Comparison of ENCODE assay signal across 24 mouse cellular contexts in the genomic region with DNA sequence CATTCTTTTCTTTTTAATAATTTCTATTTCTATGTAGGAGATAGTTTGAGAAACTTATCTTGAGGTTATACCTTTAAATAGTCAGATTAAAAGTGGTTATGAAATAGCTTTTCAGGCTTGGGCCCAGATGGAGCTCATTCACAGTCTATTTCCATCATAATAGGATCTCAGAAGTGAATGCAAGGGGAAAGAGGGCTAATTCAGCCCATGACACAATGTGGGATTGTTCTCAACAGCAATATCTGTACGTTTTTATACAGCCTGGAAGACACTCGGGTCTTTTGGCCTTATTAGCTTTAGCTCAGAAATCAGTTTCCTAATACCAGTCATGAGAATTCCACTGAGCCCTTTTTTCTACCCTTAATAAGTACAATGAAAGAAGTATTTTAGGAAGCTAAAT.
DNase-seq lines count a peak whose midpoint lies in the region; ATAC-seq lines count a peak whose summit lies in the region.
"Had no signal": no experiment of that assay in that cellular context is flagged by ENCODE, and none has a peak within 500 bp of the region (broad histone marks: within the 10 kb centered on the region; RNA-seq: fewer than 3 reads in every experiment).

No protein-coding gene starts in this region.

- DNase-seq in embryonic facial prominence, embryonic 14.5 days (ENCODE audit: low spot score), result peak; percentile 5
- DNase-seq in embryonic facial prominence, embryonic 10.5 days (ENCODE audit: low spot score), result no peak
- DNase-seq in midbrain, embryonic 10.5 days (ENCODE audit: low spot score), result no peak
- DNase-seq in midbrain, embryonic 11.5 days (ENCODE audit: low spot score, missing footprints), result peak; percentile 83
- no peak for DNase-seq in spleen, postnatal 4 days (ENCODE audit: low spot score in 2 of 2)
- no peak for DNase-seq in ovary, adult 18-20 months (ENCODE audit: low spot score)
- DNase-seq: cerebellum, adult 11-12 months; cerebellum, postnatal 10 days; gastrocnemius, postnatal 14 days; heart, adult 18-20 months; heart, postnatal 14 days; kidney, adult 18-20 months; kidney, postnatal 4 days; lung, adult 18-20 months; lung, postnatal 14 days; retina, postnatal 1 day; right cerebral cortex, postnatal 25 days; thymus, postnatal 25 days had no signal

- no peak overlapping the region for H3K4me3 ChIP-seq in embryonic facial prominence, embryonic 14.5 days (ENCODE audit: low read depth, low read length)
- no peak overlapping the region for H3K4me3 ChIP-seq in embryonic facial prominence, embryonic 10.5 days
- H3K4me3 ChIP-seq in midbrain, embryonic 10.5 days, result no peak overlapping the region
- no peak overlapping the region for H3K4me3 ChIP-seq in midbrain, embryonic 16.5 days (ENCODE audit: low read depth, low read length)
- H3K4me3 ChIP-seq in midbrain, embryonic 11.5 days (ENCODE audit: low read depth, low read length), result no peak overlapping the region
- H3K4me3 ChIP-seq in intestine, embryonic 15.5 days (replicated peaks), result no peak overlapping the region
- H3K4me3 ChIP-seq: heart, embryonic 13.5 days; limb, embryonic 13.5 days; liver, embryonic 12.5 days; neural tube, embryonic 12.5 days had no signal

- no peak overlapping the region for H3K27ac ChIP-seq in embryonic facial prominence, embryonic 14.5 days (replicated peaks; ENCODE audit: low read depth, low read length)
- no peak overlapping the region for H3K27ac ChIP-seq in embryonic facial prominence, embryonic 10.5 days (replicated peaks)
- peak overlapping the region; percentile 76 for H3K27ac ChIP-seq in midbrain, embryonic 10.5 days (replicated peaks)
- H3K27ac ChIP-seq in midbrain, embryonic 16.5 days (ENCODE audit: low read length), result no peak overlapping the region
- peak overlapping the region; percentile 27; the same call in 1 of the 2 replicates for H3K27ac ChIP-seq in midbrain, embryonic 11.5 days (ENCODE audit: low read depth, low read length)
- H3K27ac ChIP-seq in intestine, embryonic 15.5 days, result no peak overlapping the region
- H3K27ac ChIP-seq: heart, embryonic 13.5 days; limb, embryonic 13.5 days; liver, embryonic 12.5 days; neural tube, embryonic 12.5 days had no signal

- WGBS in embryonic facial prominence, embryonic 14.5 days, result 41% methylated on average over 2 of the region's 2 CpGs
- WGBS in embryonic facial prominence, embryonic 10.5 days, result 32% methylated on average over 2 of the region's 2 CpGs
- 25% methylated on average over 2 of the region's 2 CpGs for WGBS in midbrain, embryonic 10.5 days
- 8% methylated on average over 2 of the region's 2 CpGs for WGBS in midbrain, embryonic 16.5 days
- 26% methylated on average over 2 of the region's 2 CpGs for WGBS in midbrain, embryonic 11.5 days
- WGBS in intestine, embryonic 15.5 days, result 67% methylated on average over 2 of the region's 2 CpGs

- no peaks in the 10 kb centered on the region for H3K36me3 ChIP-seq in embryonic facial prominence, embryonic 14.5 days (ENCODE audit: control insufficient read depth, insufficient read depth, low read length)
- no peaks in the 10 kb centered on the region for H3K36me3 ChIP-seq in embryonic facial prominence, embryonic 10.5 days (replicated peaks)
- no peaks in the 10 kb centered on the region for H3K36me3 ChIP-seq in midbrain, embryonic 10.5 days
- H3K36me3 ChIP-seq in midbrain, embryonic 16.5 days (ENCODE audit: control insufficient read depth, insufficient read depth, low read length), result no peaks in the 10 kb centered on the region
- H3K36me3 ChIP-seq in midbrain, embryonic 11.5 days (ENCODE audit: control insufficient read depth, insufficient read depth, low read length), result no peaks in the 10 kb centered on the region
- H3K36me3 ChIP-seq in intestine, embryonic 15.5 days, result no peaks in the 10 kb centered on the region
- H3K36me3 ChIP-seq: heart, embryonic 13.5 days; limb, embryonic 13.5 days; liver, embryonic 12.5 days; neural tube, embryonic 12.5 days had no signal

- H3K9me3 ChIP-seq in embryonic facial prominence, embryonic 14.5 days (ENCODE audit: control insufficient read depth, low read length), result no peaks in the 10 kb centered on the region
- no peaks in the 10 kb centered on the region for H3K9me3 ChIP-seq in embryonic facial prominence, embryonic 10.5 days
- H3K9me3 ChIP-seq in midbrain, embryonic 10.5 days (replicated peaks), result no peaks in the 10 kb centered on the region
- no peaks in the 10 kb centered on the region for H3K9me3 ChIP-seq in midbrain, embryonic 16.5 days (replicated peaks; ENCODE audit: control insufficient read depth, low read length, poor library complexity, severe bottlenecking)
- H3K9me3 ChIP-seq in midbrain, embryonic 11.5 days (ENCODE audit: control insufficient read depth, low read length), result no peaks in the 10 kb centered on the region
- H3K9me3 ChIP-seq in intestine, embryonic 15.5 days, result no peaks in the 10 kb centered on the region
- H3K9me3 ChIP-seq: heart, embryonic 13.5 days; limb, embryonic 13.5 days; liver, embryonic 12.5 days; neural tube, embryonic 12.5 days had no signal

- no peak for ATAC-seq in embryonic facial prominence, embryonic 14.5 days (ENCODE audit: low read depth)
- ATAC-seq in midbrain, embryonic 16.5 days, result no peak
- peak; percentile 88 for ATAC-seq in midbrain, embryonic 11.5 days (ENCODE audit: low FRiP score)
- no peak for ATAC-seq in intestine, embryonic 15.5 days
- ATAC-seq: liver, embryonic 12.5 days had no signal

- no peaks in the 10 kb centered on the region for H3K4me1 ChIP-seq in embryonic facial prominence, embryonic 14.5 days (ENCODE audit: control insufficient read depth, insufficient read depth, low read length)
- no peaks in the 10 kb centered on the region for H3K4me1 ChIP-seq in embryonic facial prominence, embryonic 10.5 days
- H3K4me1 ChIP-seq in midbrain, embryonic 10.5 days, result peaks cover 14% of the 10 kb centered on the region
- H3K4me1 ChIP-seq in midbrain, embryonic 16.5 days (ENCODE audit: control insufficient read depth, insufficient read depth, low read length), result no peaks in the 10 kb centered on the region
- peaks cover 3% of the 10 kb centered on the region; the same call in 1 of the 2 replicates for H3K4me1 ChIP-seq in midbrain, embryonic 11.5 days (ENCODE audit: control insufficient read depth, insufficient read depth, low read length)
- no peaks in the 10 kb centered on the region for H3K4me1 ChIP-seq in intestine, embryonic 15.5 days (replicated peaks)
- H3K4me1 ChIP-seq: heart, embryonic 13.5 days; limb, embryonic 13.5 days; liver, embryonic 12.5 days had no signal

- no peak overlapping the region for H3K9ac ChIP-seq in embryonic facial prominence, embryonic 14.5 days (ENCODE audit: low read depth, low read length)
- no peak overlapping the region for H3K9ac ChIP-seq in midbrain, embryonic 16.5 days (ENCODE audit: low read depth, low read length)
- no peak overlapping the region for H3K9ac ChIP-seq in midbrain, embryonic 11.5 days (ENCODE audit: low read length)
- H3K9ac ChIP-seq in intestine, embryonic 15.5 days, result no peak overlapping the region
- H3K9ac ChIP-seq: heart, embryonic 13.5 days; limb, embryonic 13.5 days; liver, embryonic 12.5 days; neural tube, embryonic 12.5 days had no signal

- no peaks in the 10 kb centered on the region for H3K27me3 ChIP-seq in embryonic facial prominence, embryonic 14.5 days (replicated peaks; ENCODE audit: control insufficient read depth, insufficient read depth, low read length)
- H3K27me3 ChIP-seq in embryonic facial prominence, embryonic 10.5 days (replicated peaks; ENCODE audit: low read depth, poor library complexity, severe bottlenecking), result no peaks in the 10 kb centered on the region
- H3K27me3 ChIP-seq in midbrain, embryonic 10.5 days (ENCODE audit: low read depth, poor library complexity, severe bottlenecking), result no peaks in the 10 kb centered on the region
- H3K27me3 ChIP-seq in midbrain, embryonic 16.5 days (ENCODE audit: control insufficient read depth, insufficient read depth, low read depth, low read length), result no peaks in the 10 kb centered on the region
- H3K27me3 ChIP-seq in midbrain, embryonic 11.5 days (ENCODE audit: control insufficient read depth, insufficient read depth, low read length), result no peaks in the 10 kb centered on the region
- H3K27me3 ChIP-seq in intestine, embryonic 15.5 days (replicated peaks), result no peaks in the 10 kb centered on the region
- H3K27me3 ChIP-seq: heart, embryonic 13.5 days; limb, embryonic 13.5 days; liver, embryonic 12.5 days; neural tube, embryonic 12.5 days had no signal

- no peak overlapping the region for H3K4me2 ChIP-seq in embryonic facial prominence, embryonic 14.5 days (ENCODE audit: low read depth, low read length)
- no peak overlapping the region for H3K4me2 ChIP-seq in midbrain, embryonic 16.5 days (ENCODE audit: low read length)
- H3K4me2 ChIP-seq in midbrain, embryonic 11.5 days, result no peak overlapping the region
- no peak overlapping the region for H3K4me2 ChIP-seq in intestine, embryonic 15.5 days (replicated peaks)
- H3K4me2 ChIP-seq: heart, embryonic 13.5 days; limb, embryonic 13.5 days; liver, embryonic 12.5 days; neural tube, embryonic 12.5 days had no signal

Comparison
In these comparisons a context has a peak if more than half of its experiments do, and no peak if none do; other contexts are left out.
1. DNase-seq: peak in embryonic facial prominence, embryonic 14.5 days (single experiment) and midbrain, embryonic 11.5 days (single experiment); none in embryonic facial prominence, embryonic 10.5 days (single experiment), midbrain, embryonic 10.5 days (single experiment), spleen, postnatal 4 days (0 of 2) and ovary, adult 18-20 months (single experiment).
2. H3K27ac ChIP-seq: peak in midbrain, embryonic 10.5 days (single experiment) and midbrain, embryonic 11.5 days (single experiment); none in embryonic facial prominence, embryonic 14.5 days (single experiment), embryonic facial prominence, embryonic 10.5 days (single experiment), midbrain, embryonic 16.5 days (single experiment) and intestine, embryonic 15.5 days (single experiment).